Mouse (Mus musculus): ENCODE measurements around the gene Emg1. TPM values are rescaled to one million over a fixed set of nuclear protein-coding genes. Genes with fewer than 3 reads are reported as not detected.
A peak's percentile ranks its signal among the peaks of the same experiment; 100 is the strongest.

The Emg1 gene
- 107 and 109 TPM in 2 replicates for polyA plus RNA-seq (2015; fragmentation: Nextera tagmentation; extraction: Ambion mirVana)

DNA sequence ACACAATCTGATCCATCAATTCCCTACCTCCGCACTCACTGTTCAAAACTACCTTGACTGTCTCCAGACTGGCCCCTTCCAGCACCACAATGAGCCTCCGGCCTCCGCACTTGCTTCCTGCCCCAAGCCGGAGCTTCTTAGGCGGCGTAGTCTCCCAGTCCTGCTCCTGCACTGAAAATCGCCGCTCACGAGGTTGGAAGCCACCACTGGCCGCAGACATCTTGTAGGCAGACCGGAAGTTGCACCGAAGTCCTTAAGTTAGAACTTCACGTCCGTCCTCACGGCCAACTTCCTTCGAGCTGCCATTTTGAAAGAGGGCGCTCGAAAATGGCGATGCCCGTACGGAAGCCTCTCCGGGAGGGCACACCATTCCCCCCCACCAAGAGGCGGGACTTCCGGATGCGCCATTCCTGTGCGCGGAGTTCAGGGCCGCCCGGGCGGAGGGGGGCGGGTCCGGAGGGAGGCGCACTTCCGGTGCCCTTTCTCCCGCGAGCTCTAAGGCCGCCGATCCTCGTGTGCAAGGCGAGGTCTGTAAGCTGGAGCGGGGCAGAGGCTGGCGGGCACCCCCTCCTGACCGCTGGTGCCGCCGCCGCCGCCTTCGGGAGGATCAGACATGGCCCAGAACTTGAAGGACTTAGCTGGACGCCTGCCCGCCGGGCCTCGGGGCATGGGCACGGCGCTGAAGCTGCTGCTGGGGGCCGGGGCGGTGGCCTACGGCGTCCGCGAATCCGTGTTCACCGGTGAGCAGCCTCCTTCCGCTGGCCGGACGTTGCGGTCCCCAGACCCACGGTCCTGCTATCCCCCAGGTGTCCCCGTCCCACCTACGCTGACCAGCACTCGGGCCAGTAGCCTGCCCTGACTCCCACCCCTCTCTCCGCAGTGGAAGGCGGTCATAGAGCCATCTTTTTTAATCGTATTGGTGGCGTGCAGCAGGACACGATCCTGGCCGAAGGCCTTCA is at the start of gene Emg1, which contains the start of gene Phb2:
Gene Emg1 (minus strand): TSS at position 355 of the 959 bp plus-strand sequence.
Gene Phb2 (plus strand): TSS at position 513 of the 959 bp plus-strand sequence.
- WGBS = under 1% methylated on average over 75 of the region's 76 CpGs
- Histone ChIP-seq H3K4me3 (peak within 1 kb of the TSS; percentile 91), H3K9me3 (no peaks in the 10 kb centered on the region), H3K36me3 (replicated peaks) (peaks cover 22% of the 10 kb centered on the region), H3K27ac (peak within 1 kb of the TSS; percentile 85), H3K9ac (peak within 1 kb of the TSS; percentile 91), H3K4me1 (peaks cover 42% of the 10 kb centered on the region), H3K4me2 (peak within 1 kb of the TSS; percentile 69), H3K27me3 (replicated peaks) (no peaks in the 10 kb centered on the region)
- ATAC-seq (replicated peaks) = peak; percentile 97

DNA sequence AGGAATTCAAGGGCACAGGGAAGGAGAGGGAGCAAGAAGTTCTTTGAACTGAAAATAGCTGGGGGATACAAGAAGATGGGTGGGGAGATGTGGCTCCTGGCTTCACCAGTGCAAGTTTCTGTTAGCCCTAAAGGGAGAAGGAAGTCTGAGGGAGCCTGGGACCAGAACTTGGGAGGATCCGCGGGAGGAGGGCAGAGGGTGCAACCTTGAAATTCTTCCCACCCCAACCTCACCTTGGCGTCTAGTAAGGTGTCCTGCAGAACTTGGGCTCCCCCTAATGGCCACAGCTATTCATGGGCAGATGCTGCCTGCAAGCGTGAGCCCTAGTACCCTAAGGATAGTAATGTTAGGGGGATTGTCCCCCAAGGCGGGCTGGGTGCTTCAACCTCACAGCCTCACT is 47.3 kb upstream of the Emg1 start:
- Histone ChIP-seq H3K36me3 (replicated peaks) (no peaks in the 10 kb centered on the region), H3K4me1 (peaks cover 33% of the 10 kb centered on the region), H3K27ac (peak overlapping the region; percentile 96), H3K27me3 (replicated peaks) (no peaks in the 10 kb centered on the region), H3K4me3 (no peak overlapping the region), H3K4me2 (no peak overlapping the region), H3K9ac (no peak overlapping the region), H3K9me3 (no peaks in the 10 kb centered on the region)
- no peak for ATAC-seq (replicated peaks)
- 4% methylated on average over 5 of the region's 5 CpGs for WGBS

DNA sequence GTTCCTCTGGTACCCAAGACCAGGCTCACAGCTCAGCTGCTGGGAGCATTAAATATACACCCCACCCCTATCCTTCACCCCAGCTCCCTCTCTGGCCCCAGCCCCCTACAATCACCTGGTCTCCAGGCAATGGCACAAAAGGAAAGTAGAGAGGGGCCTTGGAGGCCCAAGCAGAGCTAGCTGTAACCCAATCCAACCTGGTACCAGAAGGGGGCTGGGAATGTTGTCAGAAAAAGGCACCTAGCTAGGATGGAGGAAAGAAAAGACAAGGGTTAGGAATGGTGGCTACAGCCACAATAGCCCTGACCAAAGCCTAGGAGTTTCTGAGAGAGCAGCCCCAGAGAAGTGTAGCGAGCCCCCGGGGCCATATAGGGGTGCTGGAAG is 46.9 kb upstream of the Emg1 start:
- Histone ChIP-seq H3K4me2 (no peak overlapping the region), H3K4me1 (peaks cover 37% of the 10 kb centered on the region), H3K27me3 (replicated peaks) (no peaks in the 10 kb centered on the region), H3K27ac (peak overlapping the region; percentile 96), H3K36me3 (replicated peaks) (no peaks in the 10 kb centered on the region), H3K9ac (no peak overlapping the region), H3K9me3 (no peaks in the 10 kb centered on the region), H3K4me3 (no peak overlapping the region)
- no peak for ATAC-seq (replicated peaks)
- WGBS = 64% methylated on average over 2 of the region's 2 CpGs

DNA sequence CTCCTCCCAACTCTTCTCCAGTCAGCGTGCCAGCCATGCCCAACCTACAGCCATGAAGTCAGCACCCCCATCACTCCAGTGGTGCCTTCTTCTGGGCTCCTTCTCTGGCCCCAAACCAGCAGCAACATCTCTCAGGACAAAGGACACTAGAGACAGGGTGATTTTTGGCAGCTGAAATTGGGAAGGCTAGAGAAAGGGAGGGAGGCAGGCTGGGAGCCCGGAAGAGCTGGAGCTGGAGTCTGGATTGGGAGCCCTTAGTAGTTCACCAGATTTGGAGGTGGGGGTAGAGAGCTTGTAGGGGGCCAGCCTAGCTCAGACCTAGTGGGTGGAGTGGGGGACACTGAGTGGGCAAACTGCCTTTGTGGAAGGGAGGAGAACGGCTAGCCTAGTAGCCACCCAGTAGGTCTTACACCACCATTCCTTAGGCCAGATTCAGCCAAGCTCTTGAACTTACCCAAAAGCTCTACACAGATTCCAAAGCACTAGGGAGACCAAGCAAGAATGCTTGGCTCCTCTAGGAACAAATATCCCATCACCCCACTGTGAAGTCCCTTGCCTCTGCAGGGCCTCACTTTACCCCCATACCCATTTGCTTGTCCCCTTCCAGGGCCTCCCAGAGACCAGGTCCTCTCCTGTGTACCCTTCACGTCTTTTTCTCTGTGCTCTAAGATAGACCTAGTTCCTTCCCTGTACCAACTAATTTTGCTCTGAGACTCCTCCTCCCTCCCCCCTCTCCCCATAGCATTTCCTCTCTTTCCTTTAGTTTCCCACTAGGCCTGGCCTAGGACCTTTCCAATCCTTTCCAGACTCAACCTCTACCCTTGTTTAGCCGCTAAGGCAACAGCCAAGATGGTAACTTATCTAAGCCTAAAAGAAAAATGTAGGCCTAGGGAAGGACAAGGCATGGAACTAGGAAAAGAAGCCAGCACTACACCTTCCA is 46.2 kb upstream of the Emg1 start:
- Histone ChIP-seq H3K27me3 (replicated peaks) (no peaks in the 10 kb centered on the region), H3K9ac (peak overlapping the region; percentile 81; the same call in 1 of the 2 replicates), H3K9me3 (no peaks in the 10 kb centered on the region), H3K27ac (peak overlapping the region; percentile 96), H3K4me1 (peaks cover 44% of the 10 kb centered on the region), H3K4me2 (peak overlapping the region; percentile 72), H3K4me3 (peak overlapping the region; percentile 58), H3K36me3 (replicated peaks) (no peaks in the 10 kb centered on the region)
- peak; percentile 32 for ATAC-seq (replicated peaks)
- WGBS = 16% methylated on average over 5 of the region's 5 CpGs

DNA sequence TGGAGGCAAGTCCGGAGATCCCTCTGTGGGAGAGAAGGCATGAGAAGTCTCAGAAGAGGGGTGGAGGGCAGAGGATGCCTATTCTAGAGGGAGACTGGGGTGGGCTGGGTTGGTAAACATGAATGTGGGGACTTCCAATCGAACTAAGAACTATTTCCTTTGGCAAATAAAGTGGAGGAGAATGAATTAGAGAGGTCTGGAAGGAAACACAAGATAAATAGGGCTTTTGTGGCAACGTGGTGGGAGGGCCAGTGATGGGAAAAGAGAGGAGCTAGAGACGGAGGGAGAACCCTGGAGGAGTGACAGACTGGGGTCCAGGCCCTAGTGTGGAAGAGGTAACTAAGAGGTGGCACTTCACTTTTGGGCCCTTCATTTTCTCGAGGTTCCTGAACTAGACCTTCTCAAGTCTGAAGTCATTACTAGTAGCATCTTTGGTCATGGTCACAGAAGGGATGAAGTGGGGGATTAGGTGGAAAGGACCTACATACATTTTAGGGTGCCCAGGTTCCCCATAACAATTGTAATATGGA is 45.4 kb upstream of the Emg1 start:
- 4% methylated on average over 5 of the region's 5 CpGs for WGBS
- Histone ChIP-seq H3K4me2 (peak overlapping the region; percentile 72), H3K9ac (peak overlapping the region; percentile 81), H3K36me3 (replicated peaks) (no peaks in the 10 kb centered on the region), H3K4me3 (peak overlapping the region; percentile 58), H3K27me3 (replicated peaks) (no peaks in the 10 kb centered on the region), H3K9me3 (no peaks in the 10 kb centered on the region), H3K27ac (peak overlapping the region; percentile 96), H3K4me1 (peaks cover 45% of the 10 kb centered on the region)
- ATAC-seq (replicated peaks) = no peak

DNA sequence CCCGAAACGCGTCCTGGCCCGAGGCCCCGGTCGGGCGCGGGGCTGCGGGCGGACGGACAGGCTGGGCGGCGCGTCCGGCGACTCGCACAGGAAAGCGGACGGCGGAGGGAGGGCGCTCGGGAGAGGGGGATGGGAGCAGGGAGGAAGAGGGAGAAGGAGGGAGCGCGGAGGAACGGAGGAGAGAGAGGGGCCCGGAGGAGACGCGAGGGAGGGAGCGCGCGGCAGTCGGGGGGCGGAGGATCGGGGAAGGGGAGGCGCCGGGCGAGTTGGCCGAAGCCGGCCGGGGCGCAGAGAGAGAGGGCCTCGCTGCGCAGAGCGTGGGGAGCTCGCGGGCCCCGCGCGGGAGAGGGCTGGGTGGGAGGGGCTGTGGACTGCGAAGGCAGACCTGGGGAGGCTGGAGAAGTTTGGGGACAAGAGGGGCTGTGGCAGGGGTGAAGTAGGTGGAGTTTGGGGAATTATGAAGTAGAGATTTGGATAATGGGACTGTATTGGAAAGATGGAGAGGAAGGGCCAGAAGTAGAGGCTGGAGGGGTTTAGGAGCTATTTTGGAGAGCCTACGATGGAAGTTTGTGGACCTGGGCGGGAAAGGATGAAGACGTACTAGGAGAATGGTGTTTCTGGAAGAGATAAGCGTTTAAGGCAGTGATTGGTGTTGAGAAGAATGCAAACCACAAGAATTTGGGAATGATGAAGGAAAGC is 44.8 kb upstream of the Emg1 start:
- Histone ChIP-seq H3K27ac (peak overlapping the region; percentile 96), H3K36me3 (replicated peaks) (no peaks in the 10 kb centered on the region), H3K9ac (peak overlapping the region; percentile 81), H3K27me3 (replicated peaks) (no peaks in the 10 kb centered on the region), H3K4me2 (peak overlapping the region; percentile 72), H3K9me3 (no peaks in the 10 kb centered on the region), H3K4me1 (peaks cover 45% of the 10 kb centered on the region), H3K4me3 (peak overlapping the region; percentile 58)
- ATAC-seq (replicated peaks) = peak; percentile 79
- under 1% methylated on average over 53 of the region's 54 CpGs for WGBS

DNA sequence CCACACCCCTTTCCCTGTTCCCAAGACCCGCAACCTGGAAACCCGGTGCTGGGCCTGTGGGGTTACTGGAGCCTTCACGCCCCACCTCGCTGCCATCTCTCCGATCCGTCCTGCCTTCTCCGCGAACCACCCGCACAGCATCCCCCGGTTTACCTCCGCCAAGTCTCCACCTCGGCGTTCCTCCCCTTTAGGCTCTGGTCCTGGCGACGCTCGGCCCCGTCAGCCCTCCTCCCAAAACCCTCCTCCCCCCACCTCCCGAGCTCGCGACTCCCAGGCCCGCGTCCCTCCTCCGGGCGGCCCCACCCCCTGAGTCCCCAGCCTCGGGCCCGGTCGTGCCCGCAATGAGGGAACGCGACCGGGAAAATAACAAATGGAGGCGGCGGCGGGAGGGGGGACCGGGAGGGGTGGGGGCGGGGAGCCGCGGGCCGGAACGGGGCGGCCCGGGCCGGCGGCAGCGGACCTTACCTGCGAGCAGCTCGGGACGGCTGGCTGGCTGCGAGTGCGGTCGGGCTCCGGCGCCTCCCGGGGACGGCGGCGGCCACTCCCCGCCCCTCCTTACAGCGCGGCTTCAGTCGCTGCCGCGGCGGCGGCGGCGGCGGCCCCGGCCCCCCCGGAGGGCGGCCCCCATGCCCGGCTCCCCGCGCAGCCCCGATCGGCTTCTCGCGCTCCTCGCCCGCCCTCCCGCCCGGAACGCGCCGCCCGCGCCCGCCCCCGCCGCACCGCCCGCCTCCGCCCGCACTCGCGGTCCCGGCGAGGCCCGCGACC is 44.0 kb upstream of the Emg1 start, which contains the start of the genes Gm45234 and Atn1:
Gene Gm45234 (minus strand): TSS at position 191 of the 765 bp plus-strand sequence.
Gene Atn1 (minus strand): TSS at position 694 of the 765 bp plus-strand sequence.
- no peaks in the 10 kb centered on the region for H3K9me3 ChIP-seq

DNA sequence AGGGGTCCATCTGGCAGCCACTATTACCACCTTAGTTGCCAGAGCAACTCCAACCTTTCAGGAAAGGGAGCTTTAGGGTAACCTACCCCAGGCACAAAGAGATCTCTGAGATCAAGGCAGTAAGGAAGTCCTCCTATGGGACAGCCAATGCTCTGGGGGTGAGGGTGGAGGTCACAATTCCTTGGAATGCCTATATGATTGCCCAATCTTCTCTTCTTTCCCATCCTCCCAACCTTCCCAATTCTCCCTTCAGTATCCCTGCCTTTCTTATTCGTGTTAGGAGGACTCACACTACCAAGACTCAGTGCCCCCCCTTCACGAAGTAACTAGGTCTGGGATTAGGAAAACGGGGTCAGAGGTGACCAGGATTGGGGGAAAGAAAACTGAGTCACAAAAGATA is 43.3 kb upstream of the Emg1 start:
- H3K36me3 ChIP-seq (replicated peaks) = no peaks in the 10 kb centered on the region
- peak overlapping the region; percentile 81 for H3K9ac ChIP-seq
- H3K27ac ChIP-seq = peak overlapping the region; percentile 96
- H3K4me3 ChIP-seq = peak overlapping the region; percentile 58
- ATAC-seq (replicated peaks) = no peak
- no peaks in the 10 kb centered on the region for H3K27me3 ChIP-seq (replicated peaks)
- H3K4me1 ChIP-seq = peaks cover 50% of the 10 kb centered on the region
- WGBS = 0% methylated on average over 3 of the region's 3 CpGs
- no peaks in the 10 kb centered on the region for H3K9me3 ChIP-seq
- peak overlapping the region; percentile 72 for H3K4me2 ChIP-seq

More for the DNA sequence above, 44.0 kb upstream of the Emg1 start, which contains the start of the genes Gm45234 and Atn1:
- peaks cover 45% of the 10 kb centered on the region for H3K4me1 ChIP-seq
- H3K36me3 ChIP-seq (replicated peaks) = no peaks in the 10 kb centered on the region
- peak within 1 kb of the TSS; percentile 72 for H3K4me2 ChIP-seq
- peak within 1 kb of the TSS; percentile 96 for H3K27ac ChIP-seq
- peak within 1 kb of the TSS; percentile 58 for H3K4me3 ChIP-seq
- peak within 1 kb of the TSS; percentile 81 for H3K9ac ChIP-seq
- ATAC-seq (replicated peaks) = peak; percentile 61
- H3K27me3 ChIP-seq (replicated peaks) = no peaks in the 10 kb centered on the region
- WGBS = under 1% methylated on average over 33 of the region's 100 CpGs

DNA sequence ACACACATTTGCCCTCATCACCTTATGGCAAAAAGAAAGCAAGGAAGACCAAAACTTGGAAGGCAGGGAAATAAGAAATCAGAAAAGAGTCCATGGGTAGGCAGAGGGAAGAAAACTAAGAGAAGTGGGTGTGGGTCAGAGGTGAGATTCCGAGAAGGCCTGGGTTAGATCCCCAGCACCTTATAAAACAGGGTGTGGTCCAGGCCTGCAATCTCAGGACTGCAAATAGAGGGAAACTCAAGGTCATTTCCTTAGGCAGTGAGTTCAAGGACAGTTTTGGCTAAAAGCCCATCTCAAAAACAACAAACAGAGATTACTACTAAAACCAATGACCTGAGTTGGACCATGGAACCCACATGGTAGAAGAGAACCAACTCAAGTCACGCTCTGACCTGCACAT is 41.9 kb upstream of the Emg1 start:
- Histone ChIP-seq H3K4me2 (0 out of 2 replicates have a peak overlapping the region, but pooled peaks have one; percentile 4), H3K9me3 (no peaks in the 10 kb centered on the region), H3K27ac (no peak overlapping the region), H3K36me3 (replicated peaks) (peaks cover 8% of the 10 kb centered on the region; the same call in 1 of the 2 replicates), H3K27me3 (replicated peaks) (no peaks in the 10 kb centered on the region), H3K9ac (no peak overlapping the region), H3K4me1 (peaks cover 51% of the 10 kb centered on the region), H3K4me3 (no peak overlapping the region)
- 94% methylated on average over 2 of the region's 2 CpGs for WGBS
- no peak for ATAC-seq (replicated peaks)

DNA sequence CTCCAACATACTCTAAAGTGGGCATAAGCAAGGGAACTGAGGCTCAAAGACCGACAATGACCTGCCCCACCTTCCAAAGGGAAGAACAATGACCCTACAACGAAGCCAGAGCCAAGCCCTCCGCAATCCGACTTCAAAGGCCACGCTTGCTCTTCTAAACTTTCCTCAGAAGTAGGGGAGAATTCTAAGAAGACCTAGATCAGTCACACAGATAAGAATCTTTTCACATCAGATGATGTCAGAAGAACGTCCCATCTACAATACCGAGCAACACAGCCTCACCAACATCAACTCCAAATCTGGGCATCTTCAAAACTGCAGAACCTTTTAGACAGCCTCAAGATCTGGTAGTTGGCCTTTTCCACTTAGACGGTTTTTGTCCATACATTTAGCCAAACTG is 38.4 kb upstream of the Emg1 start:
- Histone ChIP-seq H3K4me1 (peaks cover 43% of the 10 kb centered on the region), H3K9me3 (no peaks in the 10 kb centered on the region), H3K27me3 (replicated peaks) (no peaks in the 10 kb centered on the region), H3K9ac (no peak overlapping the region), H3K27ac (no peak overlapping the region), H3K4me2 (no peak overlapping the region), H3K4me3 (no peak overlapping the region), H3K36me3 (replicated peaks) (peaks cover 18% of the 10 kb centered on the region; the same call in 1 of the 2 replicates)
- WGBS = 86% methylated on average over 8 of the region's 8 CpGs
- no peak for ATAC-seq (replicated peaks)
